Mouse (Mus musculus): ENCODE data around the gene Fzd9. TPM values are rescaled to one million over a fixed set of nuclear protein-coding genes. Genes with fewer than 3 reads are reported as not detected.
"Not testable (repeated sequence)": the region's sequence is repeated elsewhere in the genome, so short reads cannot be mapped to it uniquely, and the experiment has no call there.

Gene Fzd9
- total RNA-seq, 1 experiment from 2014 or later = not detected

- no peak for ATAC-seq (replicated peaks; ENCODE audit: insufficient number of reproducible peaks, low FRiP score, low TSS enrichment, poor library complexity, severe bottlenecking)
Measured at GRCm38 (mm10) chr5:135250186-135251078, 598 bp downstream of the Fzd9 start.

- no peak for ATAC-seq (replicated peaks; ENCODE audit: insufficient number of reproducible peaks, low FRiP score, low TSS enrichment, poor library complexity, severe bottlenecking)
Measured at GRCm38 (mm10) chr5:135248956-135249676, 1.9 kb downstream of the Fzd9 start.

- no peak for ATAC-seq (replicated peaks; ENCODE audit: insufficient number of reproducible peaks, low FRiP score, low TSS enrichment, poor library complexity, severe bottlenecking)
Measured at GRCm38 (mm10) chr5:135247337-135247736, 3.7 kb downstream of the Fzd9 start.

GRCm38 (mm10) chr5:135246531-135246930 lies 4.5 kb downstream of the Fzd9 start:
- ATAC-seq (replicated peaks; ENCODE audit: insufficient number of reproducible peaks, low FRiP score, low TSS enrichment, poor library complexity, severe bottlenecking) = no peak

GRCm38 (mm10) chr5:135243166-135243565 lies 7.9 kb downstream of the Fzd9 start:
- no peak for ATAC-seq (replicated peaks; ENCODE audit: insufficient number of reproducible peaks, low FRiP score, low TSS enrichment, poor library complexity, severe bottlenecking)

GRCm38 (mm10) chr5:135242608-135243007 lies 8.4 kb downstream of the Fzd9 start:
- ATAC-seq (replicated peaks; ENCODE audit: insufficient number of reproducible peaks, low FRiP score, low TSS enrichment, poor library complexity, severe bottlenecking) = no peak

GRCm38 (mm10) chr5:135242136-135242535 lies 8.9 kb downstream of the Fzd9 start:
- ATAC-seq (replicated peaks; ENCODE audit: insufficient number of reproducible peaks, low FRiP score, low TSS enrichment, poor library complexity, severe bottlenecking) = no peak

- no peak for ATAC-seq (replicated peaks; ENCODE audit: insufficient number of reproducible peaks, low FRiP score, low TSS enrichment, poor library complexity, severe bottlenecking)
Measured at GRCm38 (mm10) chr5:135241474-135241873, 9.6 kb downstream of the Fzd9 start.

- ATAC-seq (replicated peaks; ENCODE audit: insufficient number of reproducible peaks, low FRiP score, low TSS enrichment, poor library complexity, severe bottlenecking) = no peak
Measured at GRCm38 (mm10) chr5:135238832-135239231, 12.2 kb downstream of the Fzd9 start.

GRCm38 (mm10) chr5:135236571-135236970 lies 14.5 kb downstream of the Fzd9 start:
- ATAC-seq (replicated peaks; ENCODE audit: insufficient number of reproducible peaks, low FRiP score, low TSS enrichment, poor library complexity, severe bottlenecking) = no peak

GRCm38 (mm10) chr5:135233166-135233920 lies 17.7 kb downstream of the Fzd9 start:
- ATAC-seq (replicated peaks; ENCODE audit: insufficient number of reproducible peaks, low FRiP score, low TSS enrichment, poor library complexity, severe bottlenecking) = no peak

GRCm38 (mm10) chr5:135230186-135230585 lies 20.8 kb downstream of the Fzd9 start:
- ATAC-seq (replicated peaks; ENCODE audit: insufficient number of reproducible peaks, low FRiP score, low TSS enrichment, poor library complexity, severe bottlenecking) = no peak

GRCm38 (mm10) chr5:135225879-135226278 lies 25.2 kb downstream of the Fzd9 start:
- not testable (repeated sequence) for ATAC-seq (replicated peaks; ENCODE audit: insufficient number of reproducible peaks, low FRiP score, low TSS enrichment, poor library complexity, severe bottlenecking)

GRCm38 (mm10) chr5:135224169-135224568 lies 26.9 kb downstream of the Fzd9 start:
- no peak for ATAC-seq (replicated peaks; ENCODE audit: insufficient number of reproducible peaks, low FRiP score, low TSS enrichment, poor library complexity, severe bottlenecking)

- no peak for ATAC-seq (replicated peaks; ENCODE audit: insufficient number of reproducible peaks, low FRiP score, low TSS enrichment, poor library complexity, severe bottlenecking)
Measured at GRCm38 (mm10) chr5:135222066-135222465, 29.0 kb downstream of the Fzd9 start.

- ATAC-seq (replicated peaks; ENCODE audit: insufficient number of reproducible peaks, low FRiP score, low TSS enrichment, poor library complexity, severe bottlenecking) = no peak
Measured at GRCm38 (mm10) chr5:135220941-135221340, 30.1 kb downstream of the Fzd9 start.

GRCm38 (mm10) chr5:135216871-135217270 lies 34.2 kb downstream of the Fzd9 start:
- no peak for ATAC-seq (replicated peaks; ENCODE audit: insufficient number of reproducible peaks, low FRiP score, low TSS enrichment, poor library complexity, severe bottlenecking)

GRCm38 (mm10) chr5:135208197-135208596 lies 42.8 kb downstream of the Fzd9 start:
- no peak for ATAC-seq (replicated peaks; ENCODE audit: insufficient number of reproducible peaks, low FRiP score, low TSS enrichment, poor library complexity, severe bottlenecking)

GRCm38 (mm10) chr5:135202763-135203162 lies 48.3 kb downstream of the Fzd9 start:
- no peak for ATAC-seq (replicated peaks; ENCODE audit: insufficient number of reproducible peaks, low FRiP score, low TSS enrichment, poor library complexity, severe bottlenecking)

All from monocyte, adult 5-6 weeks (primary cell).